Mouse (Mus musculus): ENCODE data around the gene Dhx58.

Dhx58 gene

GRCm38 (mm10) chr11:100703851-100704531, at the start of gene Dhx58:
Gene Dhx58, minus strand, starts transcription at chr11:100704271.
- in situ Hi-C loops (cut with MboI, MseI) = no loop called here

- in situ Hi-C loops (cut with MboI, MseI) = no loop called here
Measured at GRCm38 (mm10) chr11:100752294-100752693, 48.2 kb upstream of the Dhx58 start.

DNA sequence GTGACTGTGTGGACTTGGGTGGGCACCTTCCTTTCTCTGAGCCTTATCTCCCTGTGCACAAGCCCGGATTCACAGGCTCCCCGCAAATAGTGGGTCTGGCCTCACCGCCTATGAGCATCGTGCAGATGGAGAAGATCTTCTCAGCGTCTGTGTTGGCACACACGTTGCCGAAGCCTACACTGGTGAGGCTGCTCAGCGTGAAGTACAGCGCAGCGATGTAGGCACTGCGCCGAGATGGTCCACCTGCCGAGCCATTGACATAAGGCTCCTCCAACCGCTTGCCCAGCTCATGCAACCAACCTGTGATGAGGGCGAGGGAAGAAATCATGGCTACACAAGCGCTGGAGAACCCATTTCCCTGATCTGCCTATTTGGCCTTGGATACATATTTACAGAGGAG, 46.1 kb upstream of the Dhx58 start:
- in situ Hi-C loops (cut with MboI, MseI) = no loop called here

DNA sequence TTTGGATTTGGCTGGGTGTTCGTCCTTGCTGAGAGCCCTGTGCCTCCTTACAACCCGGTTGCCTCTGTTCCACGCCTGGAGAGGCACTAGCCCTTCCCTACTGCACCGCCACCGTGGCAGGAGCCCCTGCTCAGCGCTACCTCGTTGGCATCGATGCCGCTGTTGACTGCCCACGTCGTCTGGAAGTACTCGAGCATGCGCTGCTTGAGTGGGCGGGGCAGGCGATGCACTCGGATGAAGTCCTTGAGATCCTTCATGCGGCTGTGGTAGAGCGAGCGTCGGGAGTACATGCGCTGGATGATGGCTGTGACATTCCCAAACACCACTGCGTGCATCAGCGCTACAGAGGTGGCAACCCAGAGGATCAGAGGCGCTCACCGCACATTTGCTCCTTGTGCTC, 45.4 kb upstream of the Dhx58 start:
- in situ Hi-C loops (cut with MboI, MseI) = no loop called here

DNA sequence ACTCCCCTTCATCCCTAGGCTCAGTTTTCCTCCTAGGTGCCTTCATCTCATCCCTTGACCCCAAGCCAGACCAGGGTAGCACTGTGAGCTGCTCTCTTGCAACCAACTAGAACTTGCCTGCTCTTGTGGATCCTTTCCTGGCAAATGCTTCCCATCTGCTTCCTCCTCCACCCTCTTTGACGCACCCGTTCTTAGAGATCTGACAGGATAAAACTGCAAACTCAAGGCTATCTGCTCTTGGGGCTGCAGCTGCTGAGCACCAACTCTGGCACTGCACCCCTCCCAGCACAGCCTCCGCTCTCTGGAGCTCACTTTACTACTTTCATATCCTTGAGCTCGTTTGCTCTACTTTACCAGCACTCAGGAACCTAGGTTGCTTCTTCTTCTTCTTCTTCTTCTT, 44.5 kb upstream of the Dhx58 start:
- in situ Hi-C loops (cut with MboI, MseI) = no loop called here

DNA sequence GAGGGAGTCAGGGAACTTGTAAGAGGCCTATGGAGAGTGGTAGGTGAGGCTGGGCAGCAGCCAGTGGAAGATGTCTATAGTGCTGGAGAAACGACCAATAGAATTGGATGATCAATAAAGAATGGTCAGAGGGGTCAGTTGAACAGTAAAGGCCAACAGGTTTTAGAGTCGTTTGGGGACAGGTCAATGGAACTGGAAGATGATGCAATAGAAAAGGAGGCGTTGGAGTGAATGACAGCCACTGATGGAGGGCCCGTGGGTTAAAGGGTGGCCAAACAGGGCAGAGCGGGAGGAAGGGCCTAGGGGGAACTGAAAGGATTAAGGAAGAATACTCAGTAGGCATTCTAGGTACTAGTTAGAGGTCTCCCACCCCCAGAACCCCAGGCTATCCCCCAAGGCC, 43.0 kb upstream of the Dhx58 start:
- in situ Hi-C loops (cut with MboI, MseI) = no loop called here

DNA sequence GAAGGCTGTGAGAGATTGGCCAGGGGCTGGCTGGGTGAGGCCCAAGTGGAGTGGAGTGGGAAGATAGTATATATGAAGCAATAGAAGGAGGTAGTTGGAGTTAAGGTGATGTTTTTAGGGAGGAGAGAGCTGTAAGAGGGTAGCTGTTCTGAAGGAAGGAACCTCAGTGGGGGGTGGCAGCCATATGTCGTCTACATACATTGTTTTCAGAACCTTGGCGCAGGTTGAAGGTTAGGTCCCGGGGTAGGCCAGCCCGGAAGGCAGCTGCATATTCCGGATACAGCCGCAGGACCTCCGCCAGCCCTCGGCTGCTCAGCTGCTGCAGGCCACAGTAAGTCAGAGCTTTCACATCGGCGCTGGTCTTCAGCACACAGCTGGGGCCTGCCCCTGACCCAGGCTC, 42.5 kb upstream of the Dhx58 start:
- in situ Hi-C loops (cut with MboI, MseI) = no loop called here

DNA sequence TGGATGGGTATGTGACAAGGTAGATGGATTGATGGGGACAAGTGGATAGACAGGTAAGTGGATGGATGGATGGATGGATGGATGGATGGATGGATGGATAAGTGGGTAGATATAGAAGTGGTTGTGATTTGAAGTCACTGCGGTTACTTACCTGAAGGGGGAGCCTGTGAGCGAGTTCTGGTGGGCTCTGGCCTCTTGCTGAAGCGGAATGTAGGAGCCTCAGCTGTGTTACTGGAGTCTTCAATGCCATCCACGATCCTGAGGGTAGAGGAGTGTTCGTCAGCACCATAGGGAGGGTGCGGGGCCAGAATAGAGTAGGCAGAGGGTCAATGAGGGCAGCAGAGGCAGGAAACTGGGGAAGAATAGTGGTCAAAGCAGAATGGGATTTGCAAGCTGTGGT, 41.0 kb upstream of the Dhx58 start:
- in situ Hi-C loops (cut with MboI, MseI) = no loop called here

DNA sequence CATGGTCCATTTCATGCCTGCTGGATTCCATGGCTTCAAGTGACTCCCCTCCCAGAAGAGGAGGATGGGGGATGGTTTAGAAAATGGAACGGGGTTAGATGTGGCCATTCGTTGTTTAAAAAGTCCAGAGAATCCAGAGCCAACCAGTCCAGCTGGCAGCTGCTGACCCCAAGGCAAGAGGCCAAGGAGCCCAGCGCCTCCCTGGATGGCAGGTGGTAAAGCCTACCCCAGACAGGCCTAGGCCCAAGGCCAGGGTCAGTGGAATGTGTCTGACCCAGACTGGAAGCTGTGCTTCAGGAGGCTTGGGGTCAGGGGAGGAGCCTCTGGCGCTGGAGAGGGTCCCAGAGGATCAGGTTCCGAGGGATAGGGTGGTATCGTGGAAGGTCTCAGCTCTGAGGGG, 37.3 kb upstream of the Dhx58 start:
- in situ Hi-C loops (cut with MboI, MseI) = no loop called here

DNA sequence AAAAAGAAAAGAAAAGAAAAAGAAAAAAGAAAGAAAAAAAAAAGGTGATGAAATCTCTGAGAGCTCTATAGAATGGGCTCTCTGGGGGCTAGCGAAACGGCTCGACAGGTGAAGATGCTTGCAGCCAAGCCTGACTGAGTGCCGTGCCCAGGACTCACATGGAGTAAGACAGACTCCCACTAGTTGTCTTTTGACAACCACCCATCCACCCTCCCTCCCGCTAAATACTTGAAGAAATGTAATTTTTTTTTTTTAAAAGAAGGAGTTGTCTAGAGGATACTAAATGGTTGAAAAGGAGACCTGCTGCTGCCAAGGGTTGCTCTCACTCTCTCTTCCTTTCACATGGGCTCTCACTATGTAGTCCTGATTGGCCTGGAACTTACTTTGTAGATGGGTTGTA, 34.7 kb upstream of the Dhx58 start:
- in situ Hi-C loops (cut with MboI, MseI) = no loop called here

DNA sequence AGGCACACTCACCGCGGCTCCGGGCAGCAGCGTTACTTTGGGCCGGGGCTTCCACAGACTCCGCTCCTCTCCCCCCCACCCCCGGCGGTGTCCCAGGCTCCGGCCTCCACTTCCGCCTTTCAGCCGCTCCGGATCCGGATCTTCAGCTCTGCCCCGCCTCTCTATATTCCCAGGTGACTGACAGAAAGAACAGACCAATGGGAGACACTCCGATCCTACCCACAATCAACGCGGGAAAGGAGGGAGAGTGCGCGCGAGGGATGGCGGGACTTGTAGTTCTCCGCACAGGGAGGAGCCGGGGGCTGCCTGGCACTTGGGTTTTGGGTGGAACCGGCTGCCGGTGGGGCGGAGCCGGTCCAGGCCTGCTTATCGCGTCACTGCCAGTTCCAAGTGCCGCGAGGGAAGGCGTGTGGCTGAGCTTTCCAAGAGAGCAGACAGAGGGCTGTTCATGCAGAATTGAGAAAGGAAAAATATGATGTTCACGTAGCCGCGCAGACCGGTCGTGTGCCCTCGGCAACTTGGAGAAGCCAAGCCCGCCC, 34.1 kb upstream of the Dhx58 start, which contains the start of gene Rab5c:
Rab5c (minus strand) TSS at position 150 of the 539 bp plus-strand sequence.
- in situ Hi-C loops (cut with MboI, MseI) = no loop called here

DNA sequence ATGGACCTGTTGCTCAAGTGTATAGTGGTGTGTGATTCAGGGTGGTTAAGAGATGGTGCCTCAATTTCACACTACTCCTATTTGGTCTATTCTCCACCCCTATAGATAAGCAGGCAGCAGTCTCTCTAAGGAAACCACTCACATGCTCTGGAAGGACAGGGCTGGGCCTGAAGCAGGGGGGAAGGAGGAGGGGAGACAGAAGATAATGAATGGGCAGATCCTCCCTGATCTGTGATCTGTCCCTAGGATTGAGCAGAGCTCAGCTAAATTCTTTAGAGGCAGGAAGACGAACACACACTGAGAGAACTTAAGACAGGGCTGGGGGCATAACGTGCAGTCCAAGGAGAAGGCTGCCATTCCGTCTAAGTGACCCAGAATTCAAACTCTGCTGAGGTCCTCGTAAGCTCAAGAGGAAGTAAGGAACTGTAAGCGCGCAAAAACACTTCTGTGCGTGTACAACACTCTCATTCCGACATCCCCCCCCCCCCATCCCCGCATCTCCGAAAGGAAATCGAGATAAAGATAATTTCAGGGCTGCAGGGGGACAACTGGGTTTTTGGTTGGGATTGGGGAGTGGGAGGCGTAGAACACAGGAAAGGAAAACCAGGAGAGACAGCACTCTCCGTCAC, 33.1 kb upstream of the Dhx58 start:
- in situ Hi-C loops (cut with MboI, MseI) = no loop called here

DNA sequence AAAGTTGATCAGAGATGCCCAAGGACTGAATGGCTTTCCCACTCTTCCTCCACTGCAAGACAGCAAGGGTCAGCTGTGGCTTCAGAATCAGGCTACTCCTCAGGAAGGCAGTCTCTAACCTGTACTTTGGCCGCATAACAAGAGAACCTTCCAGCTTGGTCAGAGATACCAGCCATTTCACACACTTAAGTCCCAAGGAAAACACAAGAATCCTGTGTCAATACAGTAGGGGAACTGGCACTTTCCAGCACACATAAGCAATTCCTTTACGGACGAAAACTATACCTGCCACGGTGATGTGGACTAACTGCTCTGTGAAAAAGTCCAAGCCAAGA, 32.6 kb upstream of the Dhx58 start:
- in situ Hi-C loops (cut with MboI, MseI) = no loop called here

DNA sequence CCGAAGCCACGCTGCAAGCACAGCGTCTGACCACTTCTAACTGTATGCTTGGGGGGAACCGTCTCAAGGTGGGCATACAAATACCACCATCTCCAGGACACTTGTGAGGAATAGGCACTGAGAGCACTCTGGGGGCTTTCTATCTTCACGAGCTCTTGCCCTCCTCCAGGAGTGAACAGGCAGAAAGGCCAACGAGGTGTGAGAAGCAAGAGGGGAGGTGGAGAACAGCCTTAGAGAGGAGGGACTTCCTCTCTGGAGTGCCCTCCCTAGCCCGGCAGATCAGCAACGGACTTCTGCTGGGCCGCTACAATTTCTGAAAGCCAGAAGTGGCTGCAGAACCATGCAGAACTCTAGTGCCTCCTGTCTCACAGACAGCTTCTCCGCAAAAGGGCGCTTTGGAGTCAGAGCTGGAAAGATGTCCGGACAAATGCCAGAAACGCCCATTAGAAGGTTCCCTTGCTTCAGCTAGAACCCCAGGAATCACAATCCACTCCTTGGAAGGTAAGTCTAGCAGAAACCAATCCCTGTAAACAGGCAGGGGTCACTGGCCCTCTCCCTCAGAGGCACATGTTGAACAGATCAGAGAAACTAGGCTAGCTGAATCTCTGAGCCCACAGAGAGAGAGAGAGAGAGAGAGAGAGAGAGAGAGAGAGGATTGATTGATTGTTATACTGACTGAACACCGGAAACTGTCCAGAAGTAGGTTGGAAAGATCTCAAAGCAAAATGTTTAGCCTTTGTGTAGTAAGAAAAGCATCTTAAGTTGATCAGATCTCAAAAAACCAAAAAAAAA, 32.1 kb upstream of the Dhx58 start:
- in situ Hi-C loops (cut with MboI, MseI) = no loop called here

DNA sequence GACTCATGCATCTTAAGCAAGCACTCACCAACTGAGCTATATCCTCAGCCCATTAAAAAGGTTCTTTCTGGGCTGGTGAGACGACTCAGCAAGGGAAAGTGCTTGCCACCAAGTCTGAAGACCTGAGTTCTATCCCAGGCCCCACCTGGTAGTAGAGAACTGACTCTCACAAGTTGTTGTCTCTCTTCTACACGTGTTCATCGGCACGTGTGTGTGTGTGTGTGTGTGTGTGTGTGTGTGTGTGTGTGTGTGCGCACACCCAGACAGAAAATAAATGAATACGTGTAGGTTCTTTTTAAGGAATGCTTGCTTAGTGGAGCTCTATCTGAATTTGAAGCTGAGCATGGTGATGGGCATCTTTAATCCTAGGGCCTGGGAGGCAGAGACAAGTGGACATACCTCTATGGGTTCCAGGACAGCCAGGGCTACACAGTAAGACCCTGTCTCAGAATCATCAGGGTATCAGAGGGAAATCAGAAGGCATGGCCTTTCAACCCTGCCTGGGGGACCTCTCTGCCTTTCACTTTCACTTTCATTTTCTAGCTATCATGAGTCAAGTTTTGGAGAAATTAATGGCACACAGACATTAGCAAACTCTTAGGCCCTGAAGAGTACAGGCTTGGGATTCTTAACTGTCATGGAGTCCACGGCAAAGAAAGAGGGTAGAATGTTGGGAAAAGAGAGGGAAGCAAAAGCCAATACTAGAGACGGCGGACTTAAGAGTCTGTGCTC, 31.2 kb upstream of the Dhx58 start:
- in situ Hi-C loops (cut with MboI, MseI) = no loop called here

GRCm38 (mm10) chr11:100730477-100731205, 26.6 kb upstream of the Dhx58 start:
- in situ Hi-C loops (cut with MboI, MseI) = no loop called here

DNA sequence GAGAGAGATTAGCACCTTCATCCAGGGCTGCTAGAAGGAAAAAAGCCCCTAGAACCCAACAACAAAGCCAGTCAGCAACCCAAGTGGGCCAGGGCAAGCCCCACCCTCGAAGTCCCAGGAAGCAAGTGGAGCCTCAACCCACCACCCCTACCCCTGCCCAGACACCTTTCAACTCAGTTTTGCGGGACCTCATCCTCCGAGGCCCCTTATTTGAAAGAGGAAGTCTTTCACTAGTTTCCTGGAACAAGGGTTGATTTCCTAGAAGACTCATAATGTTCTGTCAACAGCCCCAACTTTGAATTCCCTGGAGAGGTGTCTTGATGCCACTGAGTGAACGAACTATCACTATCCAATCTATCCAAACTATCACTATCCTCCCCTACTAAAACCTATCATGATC, 25.9 kb upstream of the Dhx58 start:
- in situ Hi-C loops (cut with MboI, MseI) = no loop called here

DNA sequence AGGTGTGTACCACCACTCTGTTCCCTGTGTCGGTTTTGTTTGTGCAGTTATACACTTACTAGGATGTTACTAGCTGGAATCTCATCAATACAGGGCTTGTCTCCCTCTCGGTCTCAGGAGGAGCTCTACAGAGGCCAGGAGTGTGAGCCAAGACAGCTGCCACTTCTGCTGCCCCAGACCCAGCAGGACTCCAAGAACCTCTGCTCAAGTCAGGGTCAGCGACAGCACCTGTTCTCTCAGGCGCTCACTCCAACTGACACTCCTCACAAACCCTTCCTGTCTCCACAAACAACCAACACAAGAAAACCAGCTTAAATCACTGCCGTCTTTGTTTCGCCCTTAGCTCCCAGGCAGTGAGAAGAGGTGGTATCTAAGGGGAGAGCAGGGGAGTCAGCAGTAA, 24.5 kb upstream of the Dhx58 start:
- in situ Hi-C loops (cut with MboI, MseI) = no loop called here

GRCm38 (mm10) chr11:100727201-100727600, 23.1 kb upstream of the Dhx58 start:
- in situ Hi-C loops (cut with MboI, MseI) = no loop called here

DNA sequence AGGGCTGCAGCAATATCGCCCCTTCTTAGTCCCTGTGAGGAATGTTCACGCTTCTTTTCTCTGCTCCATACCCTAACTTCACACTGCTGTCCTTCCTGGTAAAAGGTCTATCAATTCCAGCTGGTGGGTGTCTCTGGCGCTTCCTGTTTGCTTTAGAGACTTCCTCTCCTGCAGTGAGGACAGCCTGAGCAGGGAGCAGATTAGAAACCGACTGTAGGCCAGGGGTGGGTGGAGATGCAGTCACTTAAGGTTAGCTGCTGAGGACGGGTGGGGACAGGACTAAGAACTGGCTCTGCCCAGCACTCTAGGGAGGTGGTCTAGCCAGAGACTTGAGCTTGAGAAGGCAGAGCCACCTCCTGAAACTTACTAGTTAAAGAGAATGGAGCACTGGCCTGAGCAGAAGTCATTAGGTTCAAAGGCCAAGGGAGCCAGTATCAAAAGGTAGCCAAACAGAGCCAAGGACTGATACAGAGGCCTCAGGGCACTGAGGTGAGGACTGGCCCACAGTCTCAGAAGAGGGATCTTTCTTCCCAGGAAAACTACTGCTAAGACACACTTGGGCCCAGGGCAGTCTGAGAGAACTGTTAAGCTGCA, 20.9 kb upstream of the Dhx58 start:
- in situ Hi-C loops (cut with MboI, MseI) = no loop called here

DNA sequence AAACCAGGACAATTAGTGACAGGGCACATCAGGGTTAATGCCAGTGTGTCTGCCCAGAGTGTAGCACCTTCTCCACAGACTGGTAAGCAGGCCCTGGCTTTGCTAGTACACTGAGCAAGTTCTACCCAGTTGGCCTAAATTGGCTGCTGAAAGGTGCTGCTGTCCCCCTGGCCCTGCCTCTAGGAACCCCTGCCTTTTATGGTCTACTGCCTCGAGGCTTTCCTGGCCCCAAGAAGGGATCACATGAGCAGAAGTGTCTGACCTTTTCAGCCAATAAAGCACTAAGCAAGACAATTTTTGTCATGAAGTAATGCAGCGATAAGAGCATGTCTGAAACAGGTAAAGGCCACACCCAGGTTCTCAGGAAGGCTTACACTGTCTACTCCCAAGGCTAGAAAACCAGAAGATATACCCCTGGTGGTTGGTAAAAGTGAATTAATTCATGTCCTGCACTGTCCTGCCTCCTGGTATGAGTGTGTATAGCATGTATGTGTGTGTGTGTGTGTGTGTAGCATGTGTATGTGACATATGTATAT, 18.5 kb upstream of the Dhx58 start:
- in situ Hi-C loops (cut with MboI, MseI) = no loop called here

Data from regulatory T cell (primary cell).